Mouse (Mus musculus) kidney, postnatal 0 days (tissue): ENCODE measurements around the gene Evx2. TPM values are rescaled to one million over a fixed set of nuclear protein-coding genes. Genes with fewer than 3 reads are reported as not detected.

Experiments used
- ATAC-seq: fragments of 200-750 bp; cut with Nextera tagmentation; replicated peaks from 2 replicates; pipeline ENCODE4 v1.8.0; 2017; ENCODE audit warnings: low read depth, moderate number of reproducible peaks, moderate TSS enrichment, moderate library complexity; ENCODE audit not compliant: low FRiP score
- DNase-seq: peaks from one replicate; pipeline ENCODE4 v3.0.0-alpha.2; 2016; ENCODE audit warnings: low spot score
- H3K27ac ChIP-seq: fragments of 300-500 bp; sonication (generic); 2 replicates; pipeline ENCODE4 v1.5.1; 2014; ENCODE audit warnings: mild to moderate bottlenecking
- H3K27me3 ChIP-seq: fragments of 300-500 bp; sonication (generic); 2 replicates; pipeline ENCODE4 v1.6.1; 2014; ENCODE audit warnings: low read length, mixed read lengths; ENCODE audit not compliant: insufficient read depth
- H3K36me3 ChIP-seq: fragments of 300-500 bp; sonication (generic); 2 replicates; pipeline ENCODE4 v1.6.1; 2014; ENCODE audit warnings: low read length, mixed read lengths; ENCODE audit not compliant: insufficient read depth
- H3K4me1 ChIP-seq: fragments of 300-500 bp; sonication (generic); replicated peaks from 2 replicates; pipeline ENCODE4 v1.6.1; 2014; ENCODE audit warnings: antibody characterized with exemption, low read length, mixed read lengths; ENCODE audit not compliant: insufficient read depth
- H3K4me2 ChIP-seq: fragments of 300-500 bp; sonication (generic); 2 replicates; pipeline ENCODE4 v1.6.1; 2014; ENCODE audit warnings: mild to moderate bottlenecking, low read length, moderate library complexity, mixed read lengths
- H3K4me3 ChIP-seq: fragments of 300-500 bp; sonication (generic); replicated peaks from 2 replicates; pipeline ENCODE4 v1.5.1; 2014; ENCODE audit warnings: low read depth, low read length
- H3K9ac ChIP-seq: fragments of 300-500 bp; sonication (generic); 2 replicates; pipeline ENCODE4 v1.6.1; 2014; ENCODE audit warnings: low read depth, low read length
- H3K9me3 ChIP-seq: fragments of 300-500 bp; sonication (generic); replicated peaks from 2 replicates; pipeline ENCODE4 v1.6.1; 2016; ENCODE audit warnings: low read length, inconsistent platforms, mixed read lengths
- CTCF ChIP-seq: IDR thresholded peaks from 2 replicates; pipeline ENCODE4 v1.5.1; 2016; ENCODE audit warnings: antibody characterized with exemption, low read depth, mild to moderate bottlenecking, moderate library complexity
- WGBS: fragments of 180-500 bp; shearing (Covaris S2); extraction: QIAGEN DNeasy Blood & Tissue Kit; methylation state at CpG from one replicate; pipeline ENCODE4 v1.1.7; 2014; 5-methylcytosine and 5-hydroxymethylcytosine counted together
- polyA plus RNA-seq: library from polyadenylated mRNA; unstranded; fragments of >200 nt; fragmentation: Nextera tagmentation; extraction: Ambion mirVana; gene quantifications from 2 replicates; pipeline ENCODE4 v1.2.1, GENCODE M21; 2015

The Evx2 gene
- polyA plus RNA-seq, 1 experiment from 2014 or later, result 0.08 TPM

- no peak for ATAC-seq
- peak; percentile 78 for TF ChIP-seq CTCF
- WGBS, result 2% methylated on average over 18 of the region's 18 CpGs
Observed at GRCm38 (mm10) chr2:74663291-74663925, 4.1 kb upstream of the Evx2 start.

GRCm38 (mm10) chr2:74661685-74662084, 2.3 kb upstream of the Evx2 start:
- under 1% methylated on average over 14 of the region's 14 CpGs for WGBS
- Histone ChIP-seq H3K27me3 (peaks cover 71% of the 10 kb centered on the region), H3K27ac (no peak overlapping the region), H3K36me3 (no peaks in the 10 kb centered on the region), H3K4me1 (no peaks in the 10 kb centered on the region; the same call in 1 of the 2 replicates), H3K4me3 (0 out of 2 replicates have a peak overlapping the region, but pooled peaks have one; percentile 4), H3K9me3 (no peaks in the 10 kb centered on the region), H3K4me2 (peak overlapping the region; percentile 39), H3K9ac (no peak overlapping the region)
- peak; percentile 86 for DNase-seq
- 0 out of 2 replicates have a peak, but pooled peaks have one; percentile 29 for ATAC-seq
- peak; percentile 64 for TF ChIP-seq CTCF

More at GRCm38 (mm10) chr2:74663291-74663925, 4.1 kb upstream of the Evx2 start:
- Histone ChIP-seq H3K27me3 (peaks cover 72% of the 10 kb centered on the region), H3K4me3 (no peak overlapping the region), H3K4me1 (peaks cover 9% of the 10 kb centered on the region; the same call in 1 of the 2 replicates), H3K27ac (no peak overlapping the region), H3K9ac (no peak overlapping the region), H3K9me3 (no peaks in the 10 kb centered on the region), H3K36me3 (no peaks in the 10 kb centered on the region), H3K4me2 (peak overlapping the region; percentile 27; the same call in 1 of the 2 replicates)
- peak; percentile 89 for DNase-seq

GRCm38 (mm10) chr2:74660421-74661375, 1.3 kb upstream of the Evx2 start:
- 1% methylated on average over 30 of the region's 30 CpGs for WGBS
- Histone ChIP-seq H3K4me2 (no peak overlapping the region), H3K36me3 (no peaks in the 10 kb centered on the region), H3K27me3 (peaks cover 73% of the 10 kb centered on the region), H3K9ac (no peak overlapping the region), H3K27ac (no peak overlapping the region), H3K4me3 (no peak overlapping the region), H3K4me1 (peaks cover 4% of the 10 kb centered on the region; the same call in 1 of the 2 replicates), H3K9me3 (no peaks in the 10 kb centered on the region)
- ATAC-seq (no peak), DNase-seq (peak; percentile 3)
- TF ChIP-seq CTCF, result no peak

DNA sequence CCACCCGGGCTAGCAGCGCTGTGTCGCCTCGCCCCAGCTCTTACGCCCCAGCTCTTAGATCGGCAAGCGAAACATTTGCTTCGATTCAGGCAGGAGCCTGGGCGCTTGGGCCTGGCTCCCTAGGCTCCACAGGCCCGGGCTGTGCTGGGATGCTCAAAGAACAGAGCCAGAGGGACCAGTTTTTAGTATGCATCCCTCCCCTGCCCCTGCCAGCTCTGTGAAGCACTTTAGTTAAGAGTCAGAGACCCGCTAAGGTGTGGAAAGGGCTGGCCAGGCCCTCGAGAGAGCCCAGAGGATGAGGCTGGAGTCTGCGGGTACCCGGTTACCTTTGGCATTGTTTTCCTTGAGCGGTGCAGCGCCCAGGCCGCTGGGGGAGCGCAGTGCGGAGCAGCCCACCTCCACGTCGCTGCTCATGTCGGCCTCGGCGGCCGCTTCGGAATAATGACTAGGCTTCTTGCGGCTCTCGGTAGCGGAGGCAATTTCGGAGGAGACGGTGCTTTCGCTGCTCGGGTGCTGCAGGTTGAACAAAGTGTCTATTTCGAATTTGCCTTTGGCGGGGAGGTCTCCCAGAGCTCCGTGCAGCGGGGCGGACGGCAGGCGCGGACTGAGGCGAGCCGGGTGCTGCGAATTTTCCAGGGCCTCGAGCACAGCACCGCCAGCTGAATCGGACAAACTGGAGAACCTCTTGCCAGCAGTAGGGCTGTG, 538 bp downstream of the Evx2 start:
- ATAC-seq, result no peak
- 2% methylated on average over 47 of the region's 47 CpGs for WGBS
- no peak overlapping the region for H3K27ac ChIP-seq

GRCm38 (mm10) chr2:74658024-74658666, 1.2 kb downstream of the Evx2 start:
- Histone ChIP-seq H3K9me3 (no peaks in the 10 kb centered on the region), H3K36me3 (no peaks in the 10 kb centered on the region), H3K9ac (no peak overlapping the region), H3K27me3 (peaks cover 71% of the 10 kb centered on the region), H3K27ac (no peak overlapping the region), H3K4me3 (0 out of 2 replicates have a peak overlapping the region, but pooled peaks have one; percentile 11), H3K4me1 (peaks cover 4% of the 10 kb centered on the region; the same call in 1 of the 2 replicates), H3K4me2 (peak overlapping the region; percentile 31; the same call in 1 of the 2 replicates)
- ATAC-seq (no peak), DNase-seq (peak; percentile 44)
- no peak for TF ChIP-seq CTCF
- 1% methylated on average over 15 of the region's 15 CpGs for WGBS

More for the DNA sequence above, 538 bp downstream of the Evx2 start:
- Histone ChIP-seq H3K36me3 (no peaks in the 10 kb centered on the region), H3K4me2 (no peak overlapping the region), H3K9ac (no peak overlapping the region), H3K27me3 (peaks cover 75% of the 10 kb centered on the region), H3K4me1 (peaks cover 4% of the 10 kb centered on the region; the same call in 1 of the 2 replicates), H3K4me3 (no peak overlapping the region), H3K9me3 (no peaks in the 10 kb centered on the region)
- peak; percentile 22 for DNase-seq
- TF ChIP-seq CTCF, result no peak
